Mouse (Mus musculus) common myeloid progenitor, adult 5-6 weeks (primary cell): Measurements from ENCODE around the gene Gm21028. TPM values are rescaled to one million over a fixed set of nuclear protein-coding genes. Genes with fewer than 3 reads are reported as not detected.
A peak's percentile ranks its signal among the peaks of the same experiment; 100 is the strongest.
"Not testable (repeated sequence)": the region's sequence is repeated elsewhere in the genome, so short reads cannot be mapped to it uniquely, and the experiment has no call there.

Experiments
- ATAC-seq: replicated peaks from 2 replicates; pipeline ENCODE4 v1.8.0; 2016; ENCODE audit warnings: low read depth, mild to moderate bottlenecking, moderate TSS enrichment, inconsistent platforms; ENCODE audit not compliant: poor library complexity, severe bottlenecking
- total RNA-seq: library from RNA; stranded (forward); fragments of 200-1000, 187-1606 nt; gene quantifications from 2 replicates; pipeline ENCODE4 v1.2.3, GENCODE M21; 2017

Gm21028 gene
- not detected in 2 replicates for total RNA-seq

- no peak for ATAC-seq
These were observed at the start of gene Gm21028 for GRCm38 (mm10) chr7:42578488-42578887. TSS of gene Gm21028 (minus strand) at chr7:42578588.

GRCm38 (mm10) chr7:42595666-42596065 lies 17.3 kb upstream of the Gm21028 start:
- ATAC-seq, result 0 out of 2 replicates have a peak, but pooled peaks have one; percentile 47

- ATAC-seq, result not testable (repeated sequence)
These were observed 14.0 kb upstream of the Gm21028 start, which contains the start of gene Zfp977 for GRCm38 (mm10) chr7:42592413-42592812. TSS of gene Zfp977 (minus strand) at chr7:42592547.

- not testable (repeated sequence) for ATAC-seq
These were observed 12.9 kb upstream of the Gm21028 start for GRCm38 (mm10) chr7:42591311-42591710.

- ATAC-seq, result no peak
These were observed 26.6 kb downstream of the Gm21028 start for GRCm38 (mm10) chr7:42551766-42552165.

Other genes starting within 250 kb of the Gm21028 start
- gene 4933421I07Rik, start 130.5 kb downstream of the Gm21028 start, total RNA-seq, result not detected in 2 replicates
- 40.6 and 53.0 TPM in 2 replicates for gene Zfp141, start 72.8 kb downstream of the Gm21028 start, total RNA-seq
- 1.6 and 3.6 TPM in 2 replicates for gene Zfp977, start 14.0 kb upstream of the Gm21028 start, total RNA-seq
- gene Zfp976, start 64.0 kb upstream of the Gm21028 start, total RNA-seq, result 8.7 and 12.1 TPM in 2 replicates
- gene Zfp975, start 114.2 kb upstream of the Gm21028 start, total RNA-seq, result 5.3 and 12.7 TPM in 2 replicates
- not detected in 2 replicates for gene Gm17067, start 148.4 kb upstream of the Gm21028 start, total RNA-seq
- gene Vmn2r62, start 214.9 kb upstream of the Gm21028 start, total RNA-seq, result not detected in 2 replicates